Mouse (Mus musculus) embryonic fibroblast, embryonic 13.5 days (primary cell): ENCODE measurements around the gene Prdm16. TPM values are rescaled to one million over a fixed set of nuclear protein-coding genes. Genes with fewer than 3 reads are reported as not detected.

ENCODE experiments used
- H3K27ac ChIP-seq: 2 replicates; pipeline ENCODE4 v1.5.1; 2012; ENCODE audit warnings: low read length, control low read depth, inconsistent platforms; ENCODE audit not compliant: insufficient read depth
- H3K4me1 ChIP-seq: 2 replicates; pipeline ENCODE4 v1.6.1; 2011; ENCODE audit warnings: low read length; ENCODE audit not compliant: control insufficient read depth, insufficient read depth
- H3K4me3 ChIP-seq: 2 replicates; pipeline ENCODE4 v1.5.1; 2011; ENCODE audit warnings: mild to moderate bottlenecking, control low read depth, low read length; ENCODE audit not compliant: insufficient read depth
- CTCF ChIP-seq: IDR thresholded peaks from 2 replicates; pipeline ENCODE4 v1.5.1; 2011; ENCODE audit warnings: mild to moderate bottlenecking, control low read depth, low read length, moderate library complexity, borderline replicate concordance; ENCODE audit not compliant: insufficient read depth
- POLR2A ChIP-seq: IDR thresholded peaks from 2 replicates; pipeline ENCODE4 v1.6.1; 2011; ENCODE audit warnings: low read depth, mild to moderate bottlenecking, control low read depth, low read length, moderate library complexity
- polyA plus RNA-seq: library from polyadenylated mRNA; stranded (reverse); fragments of >200 nt; gene quantifications from 2 replicates; pipeline ENCODE4 v1.2.4, GENCODE M21; 2011; ENCODE audit warnings: low read depth; ENCODE audit not compliant: missing spikeins, insufficient read length

The Prdm16 gene
- polyA plus RNA-seq, 1 experiment, result 3.1 TPM

GRCm38 (mm10) chr4:154414885-154415284 is 221.8 kb downstream of the Prdm16 start:
- Histone ChIP-seq H3K27ac (no peak overlapping the region), H3K4me1 (no peaks in the 10 kb centered on the region), H3K4me3 (no peak overlapping the region)
- no peak for TF ChIP-seq CTCF
- TF ChIP-seq POLR2A, result no peak

- Histone ChIP-seq H3K27ac (no peak overlapping the region), H3K4me3 (no peak overlapping the region), H3K4me1 (no peaks in the 10 kb centered on the region)
- no peak for TF ChIP-seq POLR2A
- TF ChIP-seq CTCF, result no peak
These were observed 226.1 kb downstream of the Prdm16 start for GRCm38 (mm10) chr4:154410559-154410958.

GRCm38 (mm10) chr4:154409841-154410240 is 226.8 kb downstream of the Prdm16 start:
- TF ChIP-seq POLR2A, result no peak
- no peak for TF ChIP-seq CTCF
- Histone ChIP-seq H3K27ac (no peak overlapping the region), H3K4me3 (no peak overlapping the region), H3K4me1 (no peaks in the 10 kb centered on the region)

GRCm38 (mm10) chr4:154409237-154409721 is 227.4 kb downstream of the Prdm16 start:
- H3K4me3 ChIP-seq, result no peak overlapping the region
- TF ChIP-seq POLR2A, result no peak
- H3K27ac ChIP-seq, result no peak overlapping the region
- no peaks in the 10 kb centered on the region for H3K4me1 ChIP-seq

- Histone ChIP-seq H3K27ac (no peak overlapping the region), H3K4me3 (no peak overlapping the region), H3K4me1 (no peaks in the 10 kb centered on the region)
- no peak for TF ChIP-seq POLR2A
- no peak for TF ChIP-seq CTCF
These were observed 233.7 kb downstream of the Prdm16 start for GRCm38 (mm10) chr4:154402948-154403347.

GRCm38 (mm10) chr4:154401982-154402932 is 234.4 kb downstream of the Prdm16 start:
- TF ChIP-seq CTCF, result no peak
- TF ChIP-seq POLR2A, result no peak

GRCm38 (mm10) chr4:154401379-154401778 is 235.3 kb downstream of the Prdm16 start:
- no peak overlapping the region for H3K27ac ChIP-seq
- no peaks in the 10 kb centered on the region for H3K4me1 ChIP-seq
- no peak for TF ChIP-seq CTCF
- no peak for TF ChIP-seq POLR2A
- no peak overlapping the region for H3K4me3 ChIP-seq

More at GRCm38 (mm10) chr4:154401982-154402932, 234.4 kb downstream of the Prdm16 start:
- H3K4me3 ChIP-seq, result no peak overlapping the region
- H3K27ac ChIP-seq, result no peak overlapping the region
- H3K4me1 ChIP-seq, result no peaks in the 10 kb centered on the region

GRCm38 (mm10) chr4:154400256-154401171 is 236.2 kb downstream of the Prdm16 start:
- Histone ChIP-seq H3K4me3 (no peak overlapping the region), H3K27ac (no peak overlapping the region), H3K4me1 (no peaks in the 10 kb centered on the region)
- TF ChIP-seq POLR2A (no peak), CTCF (no peak)

GRCm38 (mm10) chr4:154399634-154400033 is 237.0 kb downstream of the Prdm16 start:
- TF ChIP-seq CTCF (no peak), POLR2A (no peak)
- H3K27ac ChIP-seq, result no peak overlapping the region
- no peaks in the 10 kb centered on the region for H3K4me1 ChIP-seq
- no peak overlapping the region for H3K4me3 ChIP-seq
